Mouse (Mus musculus) stomach, postnatal 0 days (tissue): ENCODE data around the gene Inf2. TPM values are rescaled to one million over a fixed set of nuclear protein-coding genes. Genes with fewer than 3 reads are reported as not detected.
A peak's percentile ranks its signal among the peaks of the same experiment; 100 is the strongest.

ENCODE experiments used
- ATAC-seq: fragments of 200-750 bp; cut with Nextera tagmentation; 2 replicates; pipeline ENCODE4 v1.8.0; 2017; ENCODE audit not compliant: low FRiP score, low TSS enrichment
- DNase-seq: peaks from one replicate; pipeline ENCODE4 v3.0.0-alpha.2; 2016; ENCODE audit warnings: low spot score
- H3K27ac ChIP-seq: fragments of 300-500 bp; sonication (generic); replicated peaks from 2 replicates; pipeline ENCODE4 v1.5.1; 2014; ENCODE audit warnings: mild to moderate bottlenecking, control low read depth
- H3K27me3 ChIP-seq: fragments of 300-500 bp; sonication (generic); 2 replicates; pipeline ENCODE4 v1.6.1; 2014; ENCODE audit warnings: low read length; ENCODE audit not compliant: control insufficient read depth, insufficient read depth
- H3K36me3 ChIP-seq: fragments of 300-500 bp; sonication (generic); 2 replicates; pipeline ENCODE4 v1.6.1; 2014; ENCODE audit warnings: low read length, mixed read lengths; ENCODE audit not compliant: control insufficient read depth, insufficient read depth
- H3K4me1 ChIP-seq: fragments of 300-500 bp; sonication (generic); replicated peaks from 2 replicates; pipeline ENCODE4 v1.6.1; 2014; ENCODE audit warnings: antibody characterized with exemption; ENCODE audit not compliant: control insufficient read depth, insufficient read depth
- H3K4me2 ChIP-seq: fragments of 300-500 bp; sonication (generic); replicated peaks from 2 replicates; pipeline ENCODE4 v1.6.1; 2014; ENCODE audit warnings: low read depth, mild to moderate bottlenecking, control low read depth, moderate library complexity
- H3K4me3 ChIP-seq: fragments of 300-500 bp; sonication (generic); 2 replicates; pipeline ENCODE4 v1.5.1; 2014; ENCODE audit warnings: low read depth, low read length, control low read depth
- H3K9ac ChIP-seq: fragments of 300-500 bp; sonication (generic); 2 replicates; pipeline ENCODE4 v1.6.1; 2014; ENCODE audit warnings: mild to moderate bottlenecking, low read length, control low read depth, mixed read lengths
- H3K9me3 ChIP-seq: fragments of 300-500 bp; sonication (generic); 2 replicates; pipeline ENCODE4 v1.6.1; 2016; ENCODE audit warnings: low read length; ENCODE audit not compliant: control insufficient read depth
- CTCF ChIP-seq: IDR thresholded peaks from 2 replicates; pipeline ENCODE4 v1.5.1; 2016; ENCODE audit warnings: antibody characterized with exemption, low read depth, mild to moderate bottlenecking, moderate library complexity
- EP300 ChIP-seq: optimal IDR thresholded peaks from 2 replicates; pipeline ENCODE3; 2016; ENCODE audit warnings: antibody characterized with exemption
- WGBS: fragments of 180-500 bp; shearing (Covaris S2); extraction: QIAGEN DNeasy Blood & Tissue Kit; methylation state at CpG from one replicate; pipeline ENCODE4 v1.1.7; 2014; 5-methylcytosine and 5-hydroxymethylcytosine counted together
- polyA plus RNA-seq: library from polyadenylated mRNA; unstranded; fragments of >200 nt; fragmentation: Nextera tagmentation; extraction: Ambion mirVana; gene quantifications from 2 replicates; pipeline ENCODE4 v1.2.1, GENCODE M21; 2015

Inf2 gene
- polyA plus RNA-seq, 1 experiment from 2014 or later: 1.5 TPM

DNA sequence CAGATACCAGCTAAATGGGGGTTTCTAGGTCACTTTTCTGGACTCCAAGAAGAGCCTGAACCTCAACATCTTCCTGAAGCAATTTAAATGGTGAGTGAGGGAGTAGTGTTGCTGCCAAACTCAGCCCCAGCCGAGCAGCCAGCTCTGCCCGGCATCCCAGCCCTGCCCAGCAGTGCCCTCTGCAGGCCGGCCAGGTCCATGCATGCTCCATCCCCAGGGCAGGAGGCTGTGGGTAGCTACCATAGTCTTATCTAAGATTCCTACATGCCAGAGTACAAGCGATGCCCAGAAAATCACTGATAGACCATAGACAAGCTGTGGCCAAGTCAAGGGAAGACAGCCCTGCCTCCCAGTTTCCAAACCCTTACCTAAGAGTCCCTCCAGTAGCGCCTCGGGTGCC is 17.2 kb downstream of the Inf2 start:
- WGBS: 46% methylated on average over 6 of the region's 6 CpGs
- H3K27ac ChIP-seq: no peak overlapping the region
- TF ChIP-seq CTCF: peak; percentile 96
- no peak for TF ChIP-seq EP300
- ATAC-seq (peak; percentile 77), DNase-seq (peak; percentile 82)
- no peak overlapping the region for H3K4me2 ChIP-seq
- no peak overlapping the region for H3K9ac ChIP-seq
- no peaks in the 10 kb centered on the region; the same call in 1 of the 2 replicates for H3K36me3 ChIP-seq
- H3K4me3 ChIP-seq: no peak overlapping the region
- H3K27me3 ChIP-seq: no peaks in the 10 kb centered on the region
- H3K9me3 ChIP-seq: no peaks in the 10 kb centered on the region
- no peaks in the 10 kb centered on the region for H3K4me1 ChIP-seq

DNA sequence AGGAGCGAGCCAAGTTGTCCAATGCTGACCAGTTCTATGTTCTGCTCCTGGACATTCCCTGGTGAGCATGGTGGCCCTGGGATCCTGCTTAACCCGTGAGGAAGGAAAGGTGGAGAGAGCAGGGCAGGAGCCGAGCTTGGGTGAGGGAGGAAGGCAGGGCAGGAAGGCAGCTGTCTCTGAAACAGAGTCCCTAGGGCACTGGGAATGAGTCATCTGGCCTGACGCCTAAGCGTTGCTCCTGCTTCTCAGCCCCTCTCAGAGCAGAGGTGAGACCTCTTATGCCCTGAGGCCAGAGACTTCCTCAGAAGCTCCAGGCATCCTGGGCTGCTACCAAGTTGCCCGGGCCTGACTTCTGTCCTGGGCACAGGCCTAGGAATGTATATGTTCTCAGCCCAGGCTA is 18.4 kb downstream of the Inf2 start:
- no peaks in the 10 kb centered on the region; the same call in 1 of the 2 replicates for H3K36me3 ChIP-seq

DNA sequence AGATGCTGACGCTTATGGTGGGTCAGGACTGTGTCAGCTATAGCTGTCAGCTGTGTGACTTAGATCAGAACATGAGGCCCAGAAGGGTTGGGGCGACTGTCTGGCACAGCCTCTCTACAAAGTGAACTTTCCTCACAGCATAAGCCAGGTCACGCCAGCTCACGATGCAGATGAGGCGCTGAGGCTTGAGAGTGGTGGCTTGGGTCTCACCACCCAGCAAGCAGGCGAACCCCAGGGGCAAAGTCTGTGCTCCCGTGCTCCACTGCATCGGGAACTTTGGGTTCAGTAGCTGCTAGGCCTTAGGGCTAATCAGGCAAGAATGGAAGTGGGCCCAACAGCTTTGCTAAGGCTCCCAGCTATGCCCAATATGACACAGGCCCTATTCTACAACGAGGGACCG is 20.4 kb downstream of the Inf2 start:
- WGBS: 89% methylated on average over 10 of the region's 10 CpGs
- Histone ChIP-seq H3K4me1 (no peaks in the 10 kb centered on the region), H3K27me3 (no peaks in the 10 kb centered on the region), H3K4me2 (no peak overlapping the region), H3K36me3 (no peaks in the 10 kb centered on the region), H3K27ac (no peak overlapping the region), H3K9me3 (no peaks in the 10 kb centered on the region), H3K9ac (no peak overlapping the region), H3K4me3 (no peak overlapping the region)
- no peak for DNase-seq
- ATAC-seq: no peak
- no peak for TF ChIP-seq EP300
- TF ChIP-seq CTCF: no peak

More for the DNA sequence above, 18.4 kb downstream of the Inf2 start:
- no peak overlapping the region for H3K27ac ChIP-seq
- DNase-seq: no peak
- H3K9ac ChIP-seq: no peak overlapping the region
- no peak for ATAC-seq
- 56% methylated on average over 6 of the region's 6 CpGs for WGBS
- TF ChIP-seq EP300 (no peak), CTCF (no peak)
- no peaks in the 10 kb centered on the region for H3K9me3 ChIP-seq
- no peaks in the 10 kb centered on the region for H3K4me1 ChIP-seq
- H3K4me3 ChIP-seq: no peak overlapping the region
- H3K4me2 ChIP-seq: no peak overlapping the region
- H3K27me3 ChIP-seq: no peaks in the 10 kb centered on the region

DNA sequence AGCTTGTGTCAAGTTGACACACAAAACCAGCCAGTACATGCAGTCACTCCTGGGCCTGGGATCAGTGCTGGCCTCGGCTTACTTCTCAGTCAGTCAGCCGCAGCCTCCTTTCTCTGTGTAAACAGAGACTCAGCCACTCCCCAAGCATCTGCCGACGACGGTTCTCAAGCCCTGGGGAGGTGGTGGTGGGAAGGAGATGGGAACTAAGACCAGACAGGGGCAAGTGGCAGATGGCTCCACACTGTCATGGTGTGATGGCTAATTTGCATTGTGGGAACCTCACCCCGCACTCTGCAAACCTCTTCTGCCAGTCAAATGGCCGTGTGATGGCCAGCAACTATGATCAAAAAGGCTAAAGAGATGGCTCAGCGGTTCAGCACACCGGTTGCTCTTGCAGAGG is 28.1 kb downstream of the Inf2 start:
- no peaks in the 10 kb centered on the region for H3K9me3 ChIP-seq
- H3K27me3 ChIP-seq: no peaks in the 10 kb centered on the region
- 44% methylated on average over 9 of the region's 9 CpGs for WGBS
- ATAC-seq (no peak), DNase-seq (no peak)
- H3K4me3 ChIP-seq: no peak overlapping the region
- no peak overlapping the region for H3K4me2 ChIP-seq
- TF ChIP-seq EP300 (no peak), CTCF (no peak)
- H3K36me3 ChIP-seq: no peaks in the 10 kb centered on the region
- no peak overlapping the region for H3K27ac ChIP-seq
- no peak overlapping the region for H3K9ac ChIP-seq
- no peaks in the 10 kb centered on the region; the same call in 1 of the 2 replicates for H3K4me1 ChIP-seq

DNA sequence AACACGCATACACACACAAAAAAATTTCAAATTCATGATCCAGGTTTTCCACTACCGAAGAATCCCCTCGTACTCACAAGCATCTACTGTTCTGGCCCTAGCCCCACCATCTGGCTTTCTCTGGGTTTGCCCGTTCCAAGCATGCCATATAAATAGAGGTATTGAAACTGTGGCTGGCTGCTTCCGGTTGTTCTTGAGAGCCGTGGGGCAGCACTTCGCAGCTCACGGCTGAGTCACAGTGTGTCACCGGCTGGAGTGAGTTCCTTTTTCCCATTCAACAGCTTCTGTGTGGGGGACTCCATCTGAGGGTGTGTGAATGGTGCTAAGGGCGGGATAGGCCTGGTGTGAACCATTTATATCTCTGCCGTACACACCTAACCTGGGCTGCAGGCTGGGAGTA is 28.6 kb downstream of the Inf2 start:
- H3K27ac ChIP-seq: no peak overlapping the region
- no peak overlapping the region for H3K4me2 ChIP-seq
- TF ChIP-seq CTCF: no peak
- no peak for TF ChIP-seq EP300
- H3K27me3 ChIP-seq: no peaks in the 10 kb centered on the region
- ATAC-seq (no peak), DNase-seq (no peak)
- H3K9me3 ChIP-seq: no peaks in the 10 kb centered on the region
- WGBS: 67% methylated on average over 11 of the region's 11 CpGs
- H3K4me1 ChIP-seq: no peaks in the 10 kb centered on the region; the same call in 1 of the 2 replicates
- H3K36me3 ChIP-seq: no peaks in the 10 kb centered on the region
- H3K9ac ChIP-seq: no peak overlapping the region
- H3K4me3 ChIP-seq: no peak overlapping the region

DNA sequence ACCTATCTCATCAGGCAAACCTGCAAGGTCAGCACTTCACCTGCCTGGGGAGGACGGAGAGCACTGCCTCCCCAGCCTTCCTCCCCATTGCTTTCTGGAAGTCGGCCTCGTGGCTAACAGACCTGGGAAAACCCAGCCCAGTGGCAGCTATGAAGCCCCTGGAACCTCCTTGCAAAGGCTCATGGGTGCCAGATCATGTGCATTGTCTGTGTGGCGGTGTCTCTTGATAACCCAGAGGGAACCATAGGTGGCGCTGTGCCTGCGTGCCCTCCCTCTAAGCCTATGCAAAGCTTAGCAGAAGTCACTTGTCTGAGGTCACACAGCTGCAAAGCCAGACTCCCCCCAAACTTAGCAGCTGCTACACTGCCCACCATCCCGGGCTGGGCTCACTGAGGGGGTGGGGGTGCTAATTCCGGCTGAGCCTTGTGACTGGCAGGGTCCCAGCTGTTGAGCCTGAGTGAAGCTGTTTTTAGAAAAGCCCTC is 29.4 kb downstream of the Inf2 start:
- H3K27ac ChIP-seq: no peak overlapping the region
- no peak overlapping the region for H3K4me3 ChIP-seq
- no peak overlapping the region for H3K9ac ChIP-seq
- 17% methylated on average over 8 of the region's 8 CpGs for WGBS
- no peaks in the 10 kb centered on the region for H3K36me3 ChIP-seq
- H3K4me2 ChIP-seq: no peak overlapping the region
- DNase-seq (peak; percentile 70), ATAC-seq (peak; percentile 51; the same call in 1 of the 2 replicates)
- peak; percentile 86 for TF ChIP-seq CTCF
- TF ChIP-seq EP300: no peak
- no peaks in the 10 kb centered on the region; the same call in 1 of the 2 replicates for H3K4me1 ChIP-seq
- H3K9me3 ChIP-seq: no peaks in the 10 kb centered on the region
- H3K27me3 ChIP-seq: no peaks in the 10 kb centered on the region
